Mouse (Mus musculus): ENCODE results near the gene Sorl1. TPM values are rescaled to one million over a fixed set of nuclear protein-coding genes. Genes with fewer than 3 reads are reported as not detected.

Gene Sorl1
- polyA plus RNA-seq, 1 experiment from 2014 or later = 1.0 TPM

- WGBS (ENCODE audit: insufficient replicate concordance) = 44% methylated on average over 2 of the region's 2 CpGs
Observed at GRCm38 (mm10) chr9:42092749-42093148, 31.3 kb downstream of the Sorl1 start.

DNA sequence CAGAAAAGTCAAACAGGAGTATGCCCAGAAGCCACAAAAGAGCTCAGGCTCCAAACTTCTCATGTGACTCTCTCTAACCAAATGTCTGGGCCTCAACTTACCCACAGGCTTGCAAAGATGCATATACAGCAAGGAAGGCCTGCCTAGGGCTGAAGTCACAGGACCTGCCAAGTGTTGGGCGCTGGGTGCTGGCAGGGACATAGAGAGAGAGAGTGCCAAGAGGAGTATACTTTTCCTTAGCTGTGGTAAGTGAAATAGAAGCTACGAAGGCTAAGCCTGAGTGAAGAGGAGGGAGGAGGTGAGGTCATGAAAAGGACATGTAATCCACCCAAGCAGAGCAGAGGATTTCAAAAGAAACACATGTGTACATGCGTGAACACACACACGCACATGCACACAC is 32.5 kb downstream of the Sorl1 start:
- H3K9me3 ChIP-seq (replicated peaks; ENCODE audit: control insufficient read depth, low read length) = no peaks in the 10 kb centered on the region
- H3K4me1 ChIP-seq (ENCODE audit: control insufficient read depth, low read depth, low read length) = no peaks in the 10 kb centered on the region
- 69% methylated on average over 4 of the region's 4 CpGs for WGBS (ENCODE audit: insufficient replicate concordance)
- no peak for ATAC-seq (ENCODE audit: low read depth)
- H3K4me2 ChIP-seq (ENCODE audit: low read depth, low read length) = no peak overlapping the region
- no peaks in the 10 kb centered on the region for H3K36me3 ChIP-seq (ENCODE audit: control insufficient read depth, insufficient read depth)
- no peak overlapping the region for H3K27ac ChIP-seq (ENCODE audit: low read length)
- H3K27me3 ChIP-seq (ENCODE audit: control insufficient read depth, insufficient read depth, low read depth, low read length) = no peaks in the 10 kb centered on the region
- no peak overlapping the region for H3K4me3 ChIP-seq (ENCODE audit: low read depth, low read length)
- H3K9ac ChIP-seq (ENCODE audit: low read depth, low read length) = no peak overlapping the region

More at GRCm38 (mm10) chr9:42092749-42093148, 31.3 kb downstream of the Sorl1 start:
- H3K4me1 ChIP-seq (ENCODE audit: control insufficient read depth, low read depth, low read length) = no peaks in the 10 kb centered on the region
- no peak overlapping the region for H3K4me2 ChIP-seq (ENCODE audit: low read depth, low read length)
- H3K27me3 ChIP-seq (ENCODE audit: control insufficient read depth, insufficient read depth, low read depth, low read length) = no peaks in the 10 kb centered on the region
- H3K9me3 ChIP-seq (replicated peaks; ENCODE audit: control insufficient read depth, low read length) = no peaks in the 10 kb centered on the region
- no peak overlapping the region for H3K27ac ChIP-seq (ENCODE audit: low read length)
- H3K36me3 ChIP-seq (ENCODE audit: control insufficient read depth, insufficient read depth) = no peaks in the 10 kb centered on the region
- H3K4me3 ChIP-seq (ENCODE audit: low read depth, low read length) = no peak overlapping the region
- ATAC-seq (ENCODE audit: low read depth) = no peak
- no peak overlapping the region for H3K9ac ChIP-seq (ENCODE audit: low read depth, low read length)

GRCm38 (mm10) chr9:42087921-42088320 is 36.2 kb downstream of the Sorl1 start:
- Histone ChIP-seq H3K27ac (ENCODE audit: low read length) (no peak overlapping the region), H3K4me2 (ENCODE audit: low read depth, low read length) (no peak overlapping the region), H3K27me3 (ENCODE audit: control insufficient read depth, insufficient read depth, low read depth, low read length) (no peaks in the 10 kb centered on the region), H3K4me1 (ENCODE audit: control insufficient read depth, low read depth, low read length) (no peaks in the 10 kb centered on the region), H3K9ac (ENCODE audit: low read depth, low read length) (no peak overlapping the region), H3K4me3 (ENCODE audit: low read depth, low read length) (no peak overlapping the region), H3K36me3 (ENCODE audit: control insufficient read depth, insufficient read depth) (no peaks in the 10 kb centered on the region), H3K9me3 (replicated peaks; ENCODE audit: control insufficient read depth, low read length) (no peaks in the 10 kb centered on the region)
- WGBS (ENCODE audit: insufficient replicate concordance) = 58% methylated on average over 4 of the region's 4 CpGs
- no peak for ATAC-seq (ENCODE audit: low read depth)

GRCm38 (mm10) chr9:42085970-42086369 is 38.1 kb downstream of the Sorl1 start:
- ATAC-seq (ENCODE audit: low read depth) = no peak
- no peak overlapping the region for H3K4me2 ChIP-seq (ENCODE audit: low read depth, low read length)
- 71% methylated on average over 13 of the region's 13 CpGs for WGBS (ENCODE audit: insufficient replicate concordance)

DNA sequence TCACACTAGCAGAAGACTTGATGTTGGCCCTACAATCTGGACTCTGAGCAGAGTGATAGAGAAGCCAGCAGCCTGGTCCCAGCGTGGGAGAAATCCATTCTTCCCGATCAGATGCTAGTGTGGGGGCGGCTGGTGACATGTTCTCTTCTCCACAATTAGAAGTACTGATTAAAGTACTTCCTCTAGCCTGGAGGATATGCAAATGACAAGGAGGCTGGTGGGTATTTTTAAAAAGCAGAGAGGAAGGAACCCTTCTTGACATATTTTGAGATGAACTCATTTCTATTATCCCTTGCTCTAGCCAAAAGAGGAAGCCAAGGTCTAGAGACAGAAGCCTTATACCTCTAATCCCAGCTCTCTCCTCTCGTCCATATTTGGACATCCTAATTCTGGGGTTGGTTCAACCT is 40.4 kb downstream of the Sorl1 start:
- ATAC-seq (ENCODE audit: low read depth) = no peak

More at GRCm38 (mm10) chr9:42085970-42086369, 38.1 kb downstream of the Sorl1 start:
- no peaks in the 10 kb centered on the region for H3K4me1 ChIP-seq (ENCODE audit: control insufficient read depth, low read depth, low read length)
- H3K27ac ChIP-seq (ENCODE audit: low read length) = no peak overlapping the region
- no peaks in the 10 kb centered on the region for H3K9me3 ChIP-seq (replicated peaks; ENCODE audit: control insufficient read depth, low read length)
- H3K4me3 ChIP-seq (ENCODE audit: low read depth, low read length) = no peak overlapping the region
- H3K36me3 ChIP-seq (ENCODE audit: control insufficient read depth, insufficient read depth) = no peaks in the 10 kb centered on the region
- no peaks in the 10 kb centered on the region for H3K27me3 ChIP-seq (ENCODE audit: control insufficient read depth, insufficient read depth, low read depth, low read length)
- no peak overlapping the region for H3K9ac ChIP-seq (ENCODE audit: low read depth, low read length)

GRCm38 (mm10) chr9:42081681-42082530 is 42.2 kb downstream of the Sorl1 start:
- WGBS (ENCODE audit: insufficient replicate concordance) = 72% methylated on average over 29 of the region's 29 CpGs
- Histone ChIP-seq H3K9me3 (replicated peaks; ENCODE audit: control insufficient read depth, low read length) (no peaks in the 10 kb centered on the region; the same call in 1 of the 2 replicates), H3K27ac (ENCODE audit: low read length) (no peak overlapping the region), H3K4me1 (ENCODE audit: control insufficient read depth, low read depth, low read length) (no peaks in the 10 kb centered on the region), H3K9ac (ENCODE audit: low read depth, low read length) (no peak overlapping the region), H3K36me3 (ENCODE audit: control insufficient read depth, insufficient read depth) (no peaks in the 10 kb centered on the region), H3K4me3 (ENCODE audit: low read depth, low read length) (no peak overlapping the region), H3K27me3 (ENCODE audit: control insufficient read depth, insufficient read depth, low read depth, low read length) (no peaks in the 10 kb centered on the region), H3K4me2 (ENCODE audit: low read depth, low read length) (no peak overlapping the region)
- ATAC-seq (ENCODE audit: low read depth) = no peak

More for the DNA sequence above, 40.4 kb downstream of the Sorl1 start:
- Histone ChIP-seq H3K36me3 (ENCODE audit: control insufficient read depth, insufficient read depth) (no peaks in the 10 kb centered on the region), H3K9ac (ENCODE audit: low read depth, low read length) (no peak overlapping the region), H3K27me3 (ENCODE audit: control insufficient read depth, insufficient read depth, low read depth, low read length) (no peaks in the 10 kb centered on the region), H3K4me3 (ENCODE audit: low read depth, low read length) (no peak overlapping the region), H3K4me1 (ENCODE audit: control insufficient read depth, low read depth, low read length) (no peaks in the 10 kb centered on the region), H3K9me3 (replicated peaks; ENCODE audit: control insufficient read depth, low read length) (no peaks in the 10 kb centered on the region; the same call in 1 of the 2 replicates), H3K27ac (ENCODE audit: low read length) (no peak overlapping the region), H3K4me2 (ENCODE audit: low read depth, low read length) (no peak overlapping the region)
- WGBS (ENCODE audit: insufficient replicate concordance) = 41% methylated on average over 4 of the region's 4 CpGs

DNA sequence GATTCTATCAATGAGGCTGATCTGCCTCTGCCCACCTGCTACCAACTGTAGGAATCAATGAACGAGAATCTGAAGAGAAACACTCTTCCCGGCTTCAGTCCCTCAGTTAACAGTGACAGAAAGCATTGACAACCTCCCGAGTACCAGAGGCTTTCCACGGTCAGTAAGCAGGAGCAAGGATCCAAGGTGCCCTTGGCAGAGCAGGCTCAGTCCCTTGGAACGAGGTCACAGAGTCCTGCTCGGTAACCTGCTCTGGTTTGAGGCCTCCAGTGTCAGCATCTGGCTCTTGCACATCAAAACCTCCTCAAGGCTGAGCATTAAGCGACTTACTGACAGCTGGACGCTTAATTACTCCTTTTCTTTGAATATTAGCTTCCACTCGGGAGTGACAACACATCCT is 43.4 kb downstream of the Sorl1 start:
- H3K27me3 ChIP-seq (ENCODE audit: control insufficient read depth, insufficient read depth, low read depth, low read length) = no peaks in the 10 kb centered on the region
- ATAC-seq (ENCODE audit: low read depth) = no peak
- 56% methylated on average over 9 of the region's 9 CpGs for WGBS (ENCODE audit: insufficient replicate concordance)

GRCm38 (mm10) chr9:42077112-42077845 is 46.8 kb downstream of the Sorl1 start:
- no peak for ATAC-seq (ENCODE audit: low read depth)
- Histone ChIP-seq H3K27me3 (ENCODE audit: control insufficient read depth, insufficient read depth, low read depth, low read length) (no peaks in the 10 kb centered on the region), H3K4me2 (ENCODE audit: low read depth, low read length) (no peak overlapping the region), H3K9me3 (replicated peaks; ENCODE audit: control insufficient read depth, low read length) (no peaks in the 10 kb centered on the region; the same call in 1 of the 2 replicates), H3K36me3 (ENCODE audit: control insufficient read depth, insufficient read depth) (no peaks in the 10 kb centered on the region), H3K4me3 (ENCODE audit: low read depth, low read length) (no peak overlapping the region), H3K27ac (ENCODE audit: low read length) (no peak overlapping the region), H3K9ac (ENCODE audit: low read depth, low read length) (no peak overlapping the region), H3K4me1 (ENCODE audit: control insufficient read depth, low read depth, low read length) (no peaks in the 10 kb centered on the region)
- 73% methylated on average over 16 of the region's 16 CpGs for WGBS (ENCODE audit: insufficient replicate concordance)

More for the DNA sequence above, 43.4 kb downstream of the Sorl1 start:
- H3K27ac ChIP-seq (ENCODE audit: low read length) = no peak overlapping the region
- H3K9me3 ChIP-seq (replicated peaks; ENCODE audit: control insufficient read depth, low read length) = no peaks in the 10 kb centered on the region; the same call in 1 of the 2 replicates
- no peaks in the 10 kb centered on the region for H3K36me3 ChIP-seq (ENCODE audit: control insufficient read depth, insufficient read depth)
- no peak overlapping the region for H3K9ac ChIP-seq (ENCODE audit: low read depth, low read length)
- no peaks in the 10 kb centered on the region for H3K4me1 ChIP-seq (ENCODE audit: control insufficient read depth, low read depth, low read length)
- no peak overlapping the region for H3K4me2 ChIP-seq (ENCODE audit: low read depth, low read length)
- H3K4me3 ChIP-seq (ENCODE audit: low read depth, low read length) = no peak overlapping the region

Data from liver, embryonic 16.5 days (tissue).